20 mouse cellular contexts compared by ENCODE assay signal in genomic region chr12:28176016-28176415, GRCm38 (mm10).
"Had no signal": no experiment of that assay in that cellular context is flagged by ENCODE, and none has a peak within 500 bp of the region (broad histone marks: within the 10 kb centered on the region; RNA-seq: fewer than 3 reads in every experiment).

No protein-coding gene starts in this region.

- H3K4me3 ChIP-seq: kidney, embryonic 15.5 days; left cerebral cortex, adult 2 months; limb, embryonic 13.5 days; liver, embryonic 13.5 days; midbrain, embryonic 13.5 days had no signal

- H3K9ac ChIP-seq: kidney, embryonic 15.5 days; limb, embryonic 13.5 days; liver, embryonic 13.5 days; midbrain, embryonic 13.5 days had no signal

- H3K27ac ChIP-seq: kidney, embryonic 15.5 days; left cerebral cortex, adult 2 months; limb, embryonic 13.5 days; liver, embryonic 13.5 days; macrophage; midbrain, embryonic 13.5 days; stomach, postnatal 0 days had no signal

- ATAC-seq: midbrain, embryonic 13.5 days had no signal

- H3K4me1 ChIP-seq: kidney, embryonic 15.5 days; limb, embryonic 13.5 days; liver, embryonic 13.5 days; midbrain, embryonic 13.5 days had no signal

- H3K4me2 ChIP-seq: kidney, embryonic 15.5 days; limb, embryonic 13.5 days; liver, embryonic 13.5 days; midbrain, embryonic 13.5 days had no signal

- H3K9me3 ChIP-seq: kidney, embryonic 15.5 days; limb, embryonic 13.5 days; liver, embryonic 13.5 days; midbrain, embryonic 13.5 days had no signal

- H3K36me3 ChIP-seq: kidney, embryonic 15.5 days; limb, embryonic 13.5 days; liver, embryonic 13.5 days; midbrain, embryonic 13.5 days had no signal

- DNase-seq: kidney, adult 11 months; kidney, adult 8-10 months; kidney, postnatal 10 days; kidney, postnatal 36 days; layer of hippocampus, postnatal 36 days; left cerebral cortex, postnatal 4 days; liver, embryonic 13.5 days; lung, adult 2 months; lung, postnatal 10 days; right cerebral cortex, postnatal 14 days; right cerebral cortex, postnatal 4 days; thymus, adult 2 months; thymus, postnatal 14 days; thymus, postnatal 4 days had no signal

- H3K27me3 ChIP-seq: kidney, embryonic 15.5 days; limb, embryonic 13.5 days; liver, embryonic 13.5 days; midbrain, embryonic 13.5 days had no signal
